Mouse (Mus musculus): ENCODE measurements around the gene Gphn. TPM values are rescaled to one million over a fixed set of nuclear protein-coding genes. Genes with fewer than 3 reads are reported as not detected.

The Gphn gene
- polyA plus RNA-seq, 1 experiment from 2014 or later, result 14.6 TPM

GRCm38 (mm10) chr12:78685669-78686215, 459.6 kb downstream of the Gphn start:
- Histone ChIP-seq H3K4me2 (replicated peaks; ENCODE audit: low read depth) (no peak overlapping the region), H3K4me3 (ENCODE audit: low read depth, low read length) (no peak overlapping the region), H3K27me3 (ENCODE audit: control insufficient read depth, insufficient read depth, low read length) (no peaks in the 10 kb centered on the region), H3K27ac (replicated peaks) (no peak overlapping the region), H3K4me1 (replicated peaks; ENCODE audit: control insufficient read depth, insufficient read depth) (no peaks in the 10 kb centered on the region), H3K36me3 (ENCODE audit: control insufficient read depth, insufficient read depth, low read length) (no peaks in the 10 kb centered on the region; the same call in 1 of the 2 replicates), H3K9me3 (ENCODE audit: control insufficient read depth, low read length) (no peaks in the 10 kb centered on the region), H3K9ac (ENCODE audit: low read length) (no peak overlapping the region)
- no peak for DNase-seq (ENCODE audit: low spot score)
- no peak for TF ChIP-seq CTCF (IDR thresholded peaks at IDR 0.05; ENCODE audit: low read depth)
- TF ChIP-seq EP300 (optimal IDR thresholded peaks at IDR 0.05), result no peak
- ATAC-seq (ENCODE audit: low FRiP score, low TSS enrichment), result no peak
- 59% methylated on average over 1 of the region's 1 CpGs for WGBS

- Histone ChIP-seq H3K4me1 (replicated peaks; ENCODE audit: control insufficient read depth, insufficient read depth) (no peaks in the 10 kb centered on the region), H3K36me3 (ENCODE audit: control insufficient read depth, insufficient read depth, low read length) (no peaks in the 10 kb centered on the region), H3K27me3 (ENCODE audit: control insufficient read depth, insufficient read depth, low read length) (no peaks in the 10 kb centered on the region), H3K4me3 (ENCODE audit: low read depth, low read length) (no peak overlapping the region), H3K9ac (ENCODE audit: low read length) (no peak overlapping the region), H3K27ac (replicated peaks) (no peak overlapping the region), H3K4me2 (replicated peaks; ENCODE audit: low read depth) (no peak overlapping the region), H3K9me3 (ENCODE audit: control insufficient read depth, low read length) (no peaks in the 10 kb centered on the region)
- TF ChIP-seq CTCF (IDR thresholded peaks at IDR 0.05; ENCODE audit: low read depth) (no peak), EP300 (optimal IDR thresholded peaks at IDR 0.05) (no peak)
- DNase-seq (ENCODE audit: low spot score) (no peak), ATAC-seq (ENCODE audit: low FRiP score, low TSS enrichment) (no peak)
- 80% methylated on average over 5 of the region's 5 CpGs for WGBS
Measured at GRCm38 (mm10) chr12:78688876-78689275, 462.7 kb downstream of the Gphn start.

- no peak within 1 kb of the TSS for H3K9ac ChIP-seq (ENCODE audit: low read length)
- H3K27ac ChIP-seq (replicated peaks), result no peak within 1 kb of the TSS
- no peaks in the 10 kb centered on the region for H3K4me1 ChIP-seq (replicated peaks; ENCODE audit: control insufficient read depth, insufficient read depth)
- no peaks in the 10 kb centered on the region for H3K36me3 ChIP-seq (ENCODE audit: control insufficient read depth, insufficient read depth, low read length)
- DNase-seq (ENCODE audit: low spot score) (no peak), ATAC-seq (ENCODE audit: low FRiP score, low TSS enrichment) (no peak)
- H3K9me3 ChIP-seq (ENCODE audit: control insufficient read depth, low read length), result no peaks in the 10 kb centered on the region
- TF ChIP-seq EP300 (optimal IDR thresholded peaks at IDR 0.05) (no peak), CTCF (IDR thresholded peaks at IDR 0.05; ENCODE audit: low read depth) (no peak)
- H3K4me3 ChIP-seq (ENCODE audit: low read depth, low read length), result no peak within 1 kb of the TSS
- H3K4me2 ChIP-seq (replicated peaks; ENCODE audit: low read depth), result no peak within 1 kb of the TSS
- 73% methylated on average over 1 of the region's 1 CpGs for WGBS
- H3K27me3 ChIP-seq (ENCODE audit: control insufficient read depth, insufficient read depth, low read length), result no peaks in the 10 kb centered on the region
Measured at GRCm38 (mm10) chr12:78691325-78691724, 465.1 kb downstream of the Gphn start, which contains the start of gene Fam71d. Gene Fam71d, plus strand, starts transcription at chr12:78691535.

GRCm38 (mm10) chr12:78693281-78693680, 467.1 kb downstream of the Gphn start:
- Histone ChIP-seq H3K36me3 (ENCODE audit: control insufficient read depth, insufficient read depth, low read length) (no peaks in the 10 kb centered on the region), H3K9ac (ENCODE audit: low read length) (no peak overlapping the region), H3K27me3 (ENCODE audit: control insufficient read depth, insufficient read depth, low read length) (no peaks in the 10 kb centered on the region), H3K4me2 (replicated peaks; ENCODE audit: low read depth) (no peak overlapping the region), H3K4me1 (replicated peaks; ENCODE audit: control insufficient read depth, insufficient read depth) (no peaks in the 10 kb centered on the region), H3K27ac (replicated peaks) (no peak overlapping the region), H3K9me3 (ENCODE audit: control insufficient read depth, low read length) (no peaks in the 10 kb centered on the region), H3K4me3 (ENCODE audit: low read depth, low read length) (no peak overlapping the region)
- WGBS, result 80% methylated on average over 2 of the region's 2 CpGs
- no peak for TF ChIP-seq CTCF (IDR thresholded peaks at IDR 0.05; ENCODE audit: low read depth)
- no peak for TF ChIP-seq EP300 (optimal IDR thresholded peaks at IDR 0.05)
- no peak for DNase-seq (ENCODE audit: low spot score)
- ATAC-seq (ENCODE audit: low FRiP score, low TSS enrichment), result no peak

- Histone ChIP-seq H3K27me3 (ENCODE audit: control insufficient read depth, insufficient read depth, low read length) (no peaks in the 10 kb centered on the region), H3K4me2 (replicated peaks; ENCODE audit: low read depth) (no peak overlapping the region), H3K9me3 (ENCODE audit: control insufficient read depth, low read length) (no peaks in the 10 kb centered on the region), H3K27ac (replicated peaks) (no peak overlapping the region), H3K9ac (ENCODE audit: low read length) (no peak overlapping the region), H3K36me3 (ENCODE audit: control insufficient read depth, insufficient read depth, low read length) (no peaks in the 10 kb centered on the region), H3K4me1 (replicated peaks; ENCODE audit: control insufficient read depth, insufficient read depth) (no peaks in the 10 kb centered on the region), H3K4me3 (ENCODE audit: low read depth, low read length) (no peak overlapping the region)
- DNase-seq (ENCODE audit: low spot score) (no peak), ATAC-seq (ENCODE audit: low FRiP score, low TSS enrichment) (no peak)
- TF ChIP-seq CTCF (IDR thresholded peaks at IDR 0.05; ENCODE audit: low read depth), result no peak
- no peak for TF ChIP-seq EP300 (optimal IDR thresholded peaks at IDR 0.05)
- WGBS, result 68% methylated on average over 2 of the region's 2 CpGs
Measured at GRCm38 (mm10) chr12:78717783-78718182, 491.6 kb downstream of the Gphn start.

DNA sequence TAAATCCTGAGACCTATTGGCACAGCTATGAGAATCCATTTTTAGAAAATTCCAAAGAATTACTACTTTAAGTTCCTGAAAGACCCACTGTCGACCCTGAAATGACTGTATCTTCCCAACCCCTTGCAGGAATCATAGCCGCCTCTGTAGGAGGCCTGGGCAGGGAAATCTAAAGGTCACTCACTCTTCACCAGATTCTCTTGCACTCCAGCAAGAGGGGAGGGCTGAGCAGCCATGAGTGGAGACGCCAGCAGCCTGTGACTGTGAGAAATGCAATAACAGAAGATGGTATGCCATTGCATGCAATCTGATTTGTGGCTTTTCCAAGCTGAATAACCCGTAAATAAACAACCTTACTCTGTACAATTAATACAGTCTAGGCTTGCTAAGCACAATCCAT, 501.5 kb downstream of the Gphn start:
- H3K27me3 ChIP-seq (ENCODE audit: control insufficient read depth, insufficient read depth, low read length), result no peaks in the 10 kb centered on the region
- no peaks in the 10 kb centered on the region for H3K9me3 ChIP-seq (ENCODE audit: control insufficient read depth, low read length)
- H3K4me3 ChIP-seq (ENCODE audit: low read depth, low read length), result no peak overlapping the region
- WGBS, result 40% methylated on average over 4 of the region's 4 CpGs
- DNase-seq (ENCODE audit: low spot score) (no peak), ATAC-seq (ENCODE audit: low FRiP score, low TSS enrichment) (no peak)
- H3K4me1 ChIP-seq (replicated peaks; ENCODE audit: control insufficient read depth, insufficient read depth), result no peaks in the 10 kb centered on the region
- H3K4me2 ChIP-seq (replicated peaks; ENCODE audit: low read depth), result no peak overlapping the region
- TF ChIP-seq EP300 (optimal IDR thresholded peaks at IDR 0.05) (no peak), CTCF (IDR thresholded peaks at IDR 0.05; ENCODE audit: low read depth) (no peak)
- H3K9ac ChIP-seq (ENCODE audit: low read length), result no peak overlapping the region
- no peak overlapping the region for H3K27ac ChIP-seq (replicated peaks)
- no peaks in the 10 kb centered on the region for H3K36me3 ChIP-seq (ENCODE audit: control insufficient read depth, insufficient read depth, low read length)

Other genes with a start within 250 kb of the Gphn start
- not detected in 2 replicates for gene Gm6657, start 32.1 kb upstream of the Gphn start, polyA plus RNA-seq (2015; fragmentation: Nextera tagmentation; extraction: Ambion mirVana)

All from stomach, postnatal 0 days (tissue).